Comparison of ENCODE assay signal across 16 mouse cellular contexts in genomic region chr10:45084471-45084870, GRCm38 (mm10). TPM values are rescaled to one million over a fixed set of nuclear protein-coding genes. Genes with fewer than 3 reads are reported as not detected.
DNase-seq lines count a peak whose midpoint lies in the region; ATAC-seq lines count a peak whose summit lies in the region.
"Had no signal": no experiment of that assay in that cellular context is flagged by ENCODE, and none has a peak within 500 bp of the region (broad histone marks: within the 10 kb centered on the region; RNA-seq: fewer than 3 reads in every experiment).

No protein-coding gene starts in this region.

- no peaks in the 10 kb centered on the region for H3K9me3 ChIP-seq in forebrain, embryonic 10.5 days
- no peaks in the 10 kb centered on the region for H3K9me3 ChIP-seq in forebrain, embryonic 15.5 days
- H3K9me3 ChIP-seq in kidney, embryonic 16.5 days (ENCODE audit: low read length), result no peaks in the 10 kb centered on the region
- no peaks in the 10 kb centered on the region for H3K9me3 ChIP-seq in kidney, embryonic 15.5 days (replicated peaks)
- H3K9me3 ChIP-seq in embryonic facial prominence, embryonic 10.5 days, result no peaks in the 10 kb centered on the region
- no peaks in the 10 kb centered on the region for H3K9me3 ChIP-seq in limb, embryonic 10.5 days (replicated peaks)
- H3K9me3 ChIP-seq: limb, embryonic 13.5 days; stomach, embryonic 15.5 days had no signal

- no peak for ATAC-seq in forebrain, embryonic 15.5 days (replicated peaks)
- peak; percentile 43; the same call in 1 of the 2 replicates for ATAC-seq in kidney, embryonic 16.5 days (ENCODE audit: low FRiP score, low TSS enrichment)
- ATAC-seq in kidney, embryonic 15.5 days (replicated peaks; ENCODE audit: low FRiP score), result no peak
- ATAC-seq: inflammation-experienced regulatory T-cells, adult 6 months had no signal

- no peak overlapping the region for H3K4me2 ChIP-seq in forebrain, embryonic 15.5 days (replicated peaks)
- no peak overlapping the region for H3K4me2 ChIP-seq in kidney, embryonic 16.5 days (replicated peaks; ENCODE audit: low read depth, low read length)
- H3K4me2 ChIP-seq in kidney, embryonic 15.5 days, result no peak overlapping the region
- H3K4me2 ChIP-seq: limb, embryonic 13.5 days; stomach, embryonic 15.5 days had no signal

- WGBS in forebrain, embryonic 10.5 days, result 18% methylated on average over 3 of the region's 3 CpGs
- 12% methylated on average over 3 of the region's 3 CpGs for WGBS in forebrain, embryonic 15.5 days
- WGBS in kidney, embryonic 16.5 days, result 19% methylated on average over 3 of the region's 3 CpGs
- 22% methylated on average over 3 of the region's 3 CpGs for WGBS in kidney, embryonic 15.5 days
- 27% methylated on average over 3 of the region's 3 CpGs for WGBS in embryonic facial prominence, embryonic 10.5 days
- 14% methylated on average over 3 of the region's 3 CpGs for WGBS in limb, embryonic 10.5 days

- no peaks in the 10 kb centered on the region for H3K27me3 ChIP-seq in forebrain, embryonic 10.5 days (ENCODE audit: poor library complexity, severe bottlenecking)
- no peaks in the 10 kb centered on the region for H3K27me3 ChIP-seq in forebrain, embryonic 15.5 days
- H3K27me3 ChIP-seq in kidney, embryonic 16.5 days (ENCODE audit: insufficient read depth, low read length), result no peaks in the 10 kb centered on the region
- H3K27me3 ChIP-seq in kidney, embryonic 15.5 days, result no peaks in the 10 kb centered on the region
- no peaks in the 10 kb centered on the region for H3K27me3 ChIP-seq in embryonic facial prominence, embryonic 10.5 days (replicated peaks; ENCODE audit: low read depth, poor library complexity, severe bottlenecking)
- H3K27me3 ChIP-seq in limb, embryonic 10.5 days (ENCODE audit: low read depth, poor library complexity, severe bottlenecking), result no peaks in the 10 kb centered on the region
- H3K27me3 ChIP-seq: CH12.LX; limb, embryonic 13.5 days; stomach, embryonic 15.5 days had no signal

- H3K9ac ChIP-seq in forebrain, embryonic 15.5 days (replicated peaks), result no peak overlapping the region
- H3K9ac ChIP-seq in kidney, embryonic 16.5 days (replicated peaks; ENCODE audit: low read length), result no peak overlapping the region
- no peak overlapping the region for H3K9ac ChIP-seq in kidney, embryonic 15.5 days
- H3K9ac ChIP-seq: limb, embryonic 13.5 days; stomach, embryonic 15.5 days had no signal

- H3K4me1 ChIP-seq in forebrain, embryonic 10.5 days, result peaks cover 16% of the 10 kb centered on the region
- H3K4me1 ChIP-seq in forebrain, embryonic 15.5 days, result peaks cover 7% of the 10 kb centered on the region
- peaks cover 10% of the 10 kb centered on the region for H3K4me1 ChIP-seq in kidney, embryonic 16.5 days (ENCODE audit: insufficient read depth, low read length)
- peaks cover 16% of the 10 kb centered on the region for H3K4me1 ChIP-seq in kidney, embryonic 15.5 days
- peaks cover 30% of the 10 kb centered on the region for H3K4me1 ChIP-seq in embryonic facial prominence, embryonic 10.5 days
- H3K4me1 ChIP-seq in limb, embryonic 10.5 days, result peaks cover 65% of the 10 kb centered on the region

- H3K27ac ChIP-seq in forebrain, embryonic 10.5 days, result peak overlapping the region; percentile 27; the same call in 1 of the 2 replicates
- no peak overlapping the region for H3K27ac ChIP-seq in forebrain, embryonic 15.5 days (replicated peaks)
- H3K27ac ChIP-seq in kidney, embryonic 16.5 days (ENCODE audit: low read length), result no peak overlapping the region
- no peak overlapping the region for H3K27ac ChIP-seq in kidney, embryonic 15.5 days
- H3K27ac ChIP-seq in embryonic facial prominence, embryonic 10.5 days (replicated peaks), result peak overlapping the region; percentile 55
- peak overlapping the region; percentile 81 for H3K27ac ChIP-seq in limb, embryonic 10.5 days
- H3K27ac ChIP-seq: limb, embryonic 13.5 days; stomach, embryonic 15.5 days had no signal

- peaks cover 51% of the 10 kb centered on the region for H3K36me3 ChIP-seq in forebrain, embryonic 10.5 days (replicated peaks)
- H3K36me3 ChIP-seq in forebrain, embryonic 15.5 days, result no peaks in the 10 kb centered on the region
- peaks cover 7% of the 10 kb centered on the region; the same call in 1 of the 2 replicates for H3K36me3 ChIP-seq in kidney, embryonic 16.5 days (ENCODE audit: insufficient read depth, low read length)
- peaks cover 13% of the 10 kb centered on the region for H3K36me3 ChIP-seq in kidney, embryonic 15.5 days
- peaks cover 69% of the 10 kb centered on the region for H3K36me3 ChIP-seq in embryonic facial prominence, embryonic 10.5 days (replicated peaks)
- peaks cover 37% of the 10 kb centered on the region for H3K36me3 ChIP-seq in limb, embryonic 10.5 days
- H3K36me3 ChIP-seq: stomach, embryonic 15.5 days had no signal

- H3K4me3 ChIP-seq in forebrain, embryonic 10.5 days, result no peak overlapping the region
- H3K4me3 ChIP-seq in forebrain, embryonic 15.5 days, result no peak overlapping the region
- no peak overlapping the region for H3K4me3 ChIP-seq in kidney, embryonic 16.5 days (ENCODE audit: low read length)
- no peak overlapping the region for H3K4me3 ChIP-seq in kidney, embryonic 15.5 days (replicated peaks)
- no peak overlapping the region for H3K4me3 ChIP-seq in embryonic facial prominence, embryonic 10.5 days
- H3K4me3 ChIP-seq in limb, embryonic 10.5 days, result no peak overlapping the region
- H3K4me3 ChIP-seq: limb, embryonic 13.5 days; stomach, embryonic 15.5 days had no signal

- no peak for DNase-seq in forebrain, embryonic 10.5 days (ENCODE audit: extremely low spot score, low spot score)
- no peak for DNase-seq in embryonic facial prominence, embryonic 10.5 days (ENCODE audit: low spot score)
- DNase-seq in limb, embryonic 10.5 days (ENCODE audit: low spot score), result no peak
- DNase-seq in adrenal gland, adult 2 months, result no peak
- no peak for DNase-seq in layer of hippocampus, postnatal 25 days (ENCODE audit: extremely low spot score in 1 of 2, low spot score in 1 of 2)
- DNase-seq: adrenal gland, postnatal 10 days; cerebellum, adult 9-10 months; layer of hippocampus, postnatal 36 days; thymus, postnatal 36 days had no signal

RNA-seq across cellular contexts. Expression of gene Prep, which starts 17.5 kb away (rescaled TPM):
- polyA plus RNA-seq in forebrain, embryonic 10.5 days (2016; fragmentation: Nextera tagmentation; extraction: Ambion mirVana), result 38.2 and 40.2 TPM in 2 replicates
- 19.2 and 19.5 TPM in 2 replicates for polyA plus RNA-seq in forebrain, embryonic 15.5 days (2015; fragmentation: Nextera tagmentation; extraction: Ambion mirVana)
- 26.6 and 26.7 TPM in 2 replicates for polyA plus RNA-seq in kidney, embryonic 16.5 days (2015; fragmentation: Nextera tagmentation; extraction: Ambion mirVana)
- polyA plus RNA-seq in kidney, embryonic 15.5 days (2015; fragmentation: Nextera tagmentation; extraction: Ambion mirVana), result 24.8 and 25.5 TPM in 2 replicates
- polyA plus RNA-seq in embryonic facial prominence, embryonic 10.5 days (2016; fragmentation: Nextera tagmentation; extraction: Ambion mirVana), result 41.7 and 43.9 TPM in 2 replicates
- 41.1 and 42.7 TPM in 2 replicates for polyA plus RNA-seq in limb, embryonic 10.5 days (2016; fragmentation: Nextera tagmentation; extraction: Ambion mirVana)
- 10 to 100 TPM; 19.2 to 22.4 TPM for total RNA-seq in adrenal gland, adult 2 months (2021)
- polyA plus RNA-seq in adrenal gland, adult 2 months (2012; rRNA removed), result 13.2 and 14.2 TPM in 2 replicates
- 10 to 100 TPM in 1 of 2 experiments, 1 to 10 TPM in 1; 9.5 to 10.3 TPM for total RNA-seq in layer of hippocampus, postnatal 25 days (2021)

Comparison
In these comparisons a context has a peak if more than half of its experiments do, and no peak if none do; other contexts are left out.
1. H3K27ac ChIP-seq: peak in forebrain, embryonic 10.5 days (single experiment), embryonic facial prominence, embryonic 10.5 days (single experiment) and limb, embryonic 10.5 days (single experiment); none in forebrain, embryonic 15.5 days (single experiment), kidney, embryonic 16.5 days (single experiment) and kidney, embryonic 15.5 days (single experiment).